Comparison of ENCODE assay signal across 8 mouse cellular contexts in genomic region chr1:151034993-151035592, GRCm38 (mm10). TPM values are rescaled to one million over a fixed set of nuclear protein-coding genes. Genes with fewer than 3 reads are reported as not detected.
DNase-seq lines count a peak whose midpoint lies in the region; ATAC-seq and TF ChIP-seq lines count a peak whose summit lies in the region.

No protein-coding gene starts in this region.

- 1% methylated on average over 5 of the region's 5 CpGs for WGBS in forebrain, embryonic 14.5 days
- 3% methylated on average over 5 of the region's 5 CpGs for WGBS in hindbrain, embryonic 12.5 days
- WGBS in lung, embryonic 16.5 days, result 2% methylated on average over 5 of the region's 5 CpGs

- H3K4me1 ChIP-seq in forebrain, embryonic 14.5 days (ENCODE audit: control insufficient read depth, insufficient read depth, low read length), result peaks cover 4% of the 10 kb centered on the region; the same call in 1 of the 2 replicates
- no peaks in the 10 kb centered on the region; the same call in 1 of the 2 replicates for H3K4me1 ChIP-seq in hindbrain, embryonic 12.5 days
- H3K4me1 ChIP-seq in lung, embryonic 16.5 days (replicated peaks; ENCODE audit: control insufficient read depth, insufficient read depth, low read length), result 0 out of 2 replicates have a peak, but pooled peaks cover 5% of the 10 kb centered on the region

- no peak overlapping the region for H3K9ac ChIP-seq in forebrain, embryonic 14.5 days (ENCODE audit: low read length)
- no peak overlapping the region for H3K9ac ChIP-seq in hindbrain, embryonic 12.5 days
- H3K9ac ChIP-seq in lung, embryonic 16.5 days (ENCODE audit: low read length), result no peak overlapping the region

- H3K9me3 ChIP-seq in forebrain, embryonic 14.5 days (replicated peaks; ENCODE audit: control insufficient read depth, low read length), result no peaks in the 10 kb centered on the region
- no peaks in the 10 kb centered on the region for H3K9me3 ChIP-seq in hindbrain, embryonic 12.5 days (replicated peaks)
- H3K9me3 ChIP-seq in lung, embryonic 16.5 days (ENCODE audit: control insufficient read depth, low read length), result no peaks in the 10 kb centered on the region

- H3K27ac ChIP-seq in forebrain, embryonic 14.5 days (ENCODE audit: low read depth, low read length), result no peak overlapping the region
- H3K27ac ChIP-seq in hindbrain, embryonic 12.5 days, result no peak overlapping the region
- H3K27ac ChIP-seq in layer of hippocampus, adult 2 months, result no peak overlapping the region
- H3K27ac ChIP-seq in lung, embryonic 16.5 days (ENCODE audit: low read length), result no peak overlapping the region

- peak; percentile 65 for ATAC-seq in forebrain, embryonic 14.5 days
- ATAC-seq in hindbrain, embryonic 12.5 days (ENCODE audit: low FRiP score), result peak; percentile 63
- peak; percentile 56; the same call in 1 of the 2 replicates for ATAC-seq in lung, embryonic 16.5 days (ENCODE audit: low read depth)

- H3K4me3 ChIP-seq in forebrain, embryonic 14.5 days (ENCODE audit: low read depth, low read length), result no peak overlapping the region
- H3K4me3 ChIP-seq in hindbrain, embryonic 12.5 days, result no peak overlapping the region
- H3K4me3 ChIP-seq in layer of hippocampus, adult 2 months, result no peak overlapping the region
- no peak overlapping the region for H3K4me3 ChIP-seq in lung, embryonic 16.5 days (ENCODE audit: low read length)

- no peaks in the 10 kb centered on the region for H3K27me3 ChIP-seq in forebrain, embryonic 14.5 days (replicated peaks; ENCODE audit: control insufficient read depth, insufficient read depth, low read length)
- no peaks in the 10 kb centered on the region for H3K27me3 ChIP-seq in hindbrain, embryonic 12.5 days
- H3K27me3 ChIP-seq in lung, embryonic 16.5 days (ENCODE audit: control insufficient read depth, insufficient read depth, low read depth, low read length), result no peaks in the 10 kb centered on the region

- H3K36me3 ChIP-seq in forebrain, embryonic 14.5 days (ENCODE audit: control insufficient read depth, insufficient read depth, low read length), result no peaks in the 10 kb centered on the region
- no peaks in the 10 kb centered on the region for H3K36me3 ChIP-seq in hindbrain, embryonic 12.5 days
- no peaks in the 10 kb centered on the region for H3K36me3 ChIP-seq in lung, embryonic 16.5 days (ENCODE audit: control insufficient read depth, insufficient read depth, low read length)

- peak; percentile 55 for DNase-seq in MEL-GATA-1-ER (ENCODE audit: extremely low read depth, low read depth)
- peak; percentile 68 for DNase-seq in brain, embryonic 14.5 days (ENCODE audit: low read depth)
- peak; percentile 75 for DNase-seq in forebrain, embryonic 14.5 days (ENCODE audit: low spot score)
- DNase-seq in layer of hippocampus, adult 2 months (ENCODE audit: low spot score in 2 of 2), result peak; percentile 41 to 76
- DNase-seq in ovary, postnatal 14 days (ENCODE audit: low spot score), result peak; percentile 62
- DNase-seq in urinary bladder, postnatal 25 days (ENCODE audit: low spot score), result peak; percentile 66

- H3K4me2 ChIP-seq in forebrain, embryonic 14.5 days (ENCODE audit: low read length), result no peak overlapping the region
- no peak overlapping the region for H3K4me2 ChIP-seq in hindbrain, embryonic 12.5 days (replicated peaks)
- H3K4me2 ChIP-seq in lung, embryonic 16.5 days (ENCODE audit: low read depth, low read length), result no peak overlapping the region

- no peak for TF ChIP-seq POLR2A in brain, embryonic 14.5 days (IDR thresholded peaks at IDR 0.05; ENCODE audit: borderline replicate concordance, extremely low read depth, insufficient read depth, insufficient read length, poor library complexity, severe bottlenecking)

- peak; percentile 77; the same call in 1 of the 2 replicates for TF ChIP-seq CTCF in brain, embryonic 14.5 days (IDR thresholded peaks at IDR 0.05; ENCODE audit: borderline replicate concordance, extremely low read depth, insufficient read depth, insufficient read length)
- peak; percentile 87 for TF ChIP-seq CTCF in layer of hippocampus, adult 2 months (conservative IDR thresholded peaks at IDR 0.05)

RNA-seq across cellular contexts. Expression of gene Hmcn1, which starts 41.9 kb away (rescaled TPM):
- 5.8 and 7.2 TPM in 2 replicates for polyA plus RNA-seq in brain, embryonic 14.5 days (2012; rRNA removed)
- polyA plus RNA-seq in forebrain, embryonic 14.5 days (2014; fragmentation: Nextera tagmentation; extraction: Ambion mirVana), result 1.1 and 1.8 TPM in 2 replicates
- 11.8 and 14.0 TPM in 2 replicates for polyA plus RNA-seq in hindbrain, embryonic 12.5 days (2016; fragmentation: Nextera tagmentation; extraction: Ambion mirVana)
- total RNA-seq in layer of hippocampus, adult 2 months (2021), result 1 to 10 TPM; 1.6 to 2.0 TPM
- 11.7 and 12.0 TPM in 2 replicates for polyA plus RNA-seq in lung, embryonic 16.5 days (2015; fragmentation: Nextera tagmentation; extraction: Ambion mirVana)
